Mouse (Mus musculus): Measurements from ENCODE around the gene Rhoa. TPM values are rescaled to one million over a fixed set of nuclear protein-coding genes. Genes with fewer than 3 reads are reported as not detected.
A peak's percentile ranks its signal among the peaks of the same experiment; 100 is the strongest.
"Not testable (repeated sequence)": the region's sequence is repeated elsewhere in the genome, so short reads cannot be mapped to it uniquely, and the experiment has no call there.

Rhoa gene
- total and polyA plus RNA-seq, 3 experiments: 136 to 426 (median 235) TPM

GRCm38 (mm10) chr9:108264191-108264921, 41.6 kb upstream of the Rhoa start:
- H3K27me3 ChIP-seq (ENCODE audit: insufficient read depth, low read length): peaks cover 17% of the 10 kb centered on the region
- TF ChIP-seq CTCF (IDR thresholded peaks at IDR 0.05; ENCODE audit: low read depth, low read length) (no peak), TAL1 (conservative IDR thresholded peaks at IDR 0.05; ENCODE audit: low read depth, low read length) (no peak), GATA2 (IDR thresholded peaks at IDR 0.05; ENCODE audit: borderline replicate concordance, low read depth, low read length) (no peak), POLR2AphosphoS5 (IDR thresholded peaks at IDR 0.05; ENCODE audit: insufficient replicate concordance, low read depth, low read length) (no peak), GATA1 (IDR thresholded peaks at IDR 0.05; ENCODE audit: borderline replicate concordance, low read length) (no peak)
- DNase-seq (ENCODE audit: low spot score) (no peak), ATAC-seq (ENCODE audit: extremely low read depth, insufficient number of reproducible peaks, low FRiP score, poor library complexity, severe bottlenecking) (no peak)
- peaks cover 9% of the 10 kb centered on the region for H3K36me3 ChIP-seq (replicated peaks)
- peak overlapping the region; percentile 94 for H3K4me3 ChIP-seq (ENCODE audit: low read depth, low read length)
- no peaks in the 10 kb centered on the region for H3K9me3 ChIP-seq (replicated peaks)
- H3K4me1 ChIP-seq (ENCODE audit: insufficient read depth, low read depth, low read length): peaks cover 37% of the 10 kb centered on the region

- peak; percentile 19 for DNase-seq (ENCODE audit: low spot score)
- TF ChIP-seq GATA2 (IDR thresholded peaks at IDR 0.05; ENCODE audit: borderline replicate concordance, low read depth, low read length): no peak
- no peak for TF ChIP-seq TAL1 (conservative IDR thresholded peaks at IDR 0.05; ENCODE audit: low read depth, low read length)
- no peak for TF ChIP-seq POLR2AphosphoS5 (IDR thresholded peaks at IDR 0.05; ENCODE audit: insufficient replicate concordance, low read depth, low read length)
- TF ChIP-seq GATA1 (IDR thresholded peaks at IDR 0.05; ENCODE audit: borderline replicate concordance, low read length): no peak
- TF ChIP-seq CTCF (IDR thresholded peaks at IDR 0.05; ENCODE audit: low read depth, low read length): no peak
- H3K9me3 ChIP-seq (replicated peaks): no peaks in the 10 kb centered on the region
- H3K27me3 ChIP-seq (ENCODE audit: insufficient read depth, low read length): peaks cover 24% of the 10 kb centered on the region
- H3K4me3 ChIP-seq (ENCODE audit: low read depth, low read length): no peak overlapping the region
- peaks cover 37% of the 10 kb centered on the region for H3K4me1 ChIP-seq (ENCODE audit: insufficient read depth, low read depth, low read length)
- no peak for ATAC-seq (ENCODE audit: extremely low read depth, insufficient number of reproducible peaks, low FRiP score, poor library complexity, severe bottlenecking)
- H3K36me3 ChIP-seq (replicated peaks): no peaks in the 10 kb centered on the region
Observed at GRCm38 (mm10) chr9:108266261-108266935, 39.5 kb upstream of the Rhoa start.

GRCm38 (mm10) chr9:108267691-108268090, 38.2 kb upstream of the Rhoa start:
- Histone ChIP-seq H3K9me3 (replicated peaks) (no peaks in the 10 kb centered on the region), H3K4me3 (ENCODE audit: low read depth, low read length) (no peak overlapping the region), H3K27me3 (ENCODE audit: insufficient read depth, low read length) (peaks cover 35% of the 10 kb centered on the region), H3K36me3 (replicated peaks) (no peaks in the 10 kb centered on the region), H3K4me1 (ENCODE audit: insufficient read depth, low read depth, low read length) (peaks cover 29% of the 10 kb centered on the region)
- DNase-seq (ENCODE audit: low spot score): no peak
- no peak for TF ChIP-seq TAL1 (conservative IDR thresholded peaks at IDR 0.05; ENCODE audit: low read depth, low read length)
- no peak for TF ChIP-seq CTCF (IDR thresholded peaks at IDR 0.05; ENCODE audit: low read depth, low read length)
- TF ChIP-seq GATA1 (IDR thresholded peaks at IDR 0.05; ENCODE audit: borderline replicate concordance, low read length): no peak
- TF ChIP-seq POLR2AphosphoS5 (IDR thresholded peaks at IDR 0.05; ENCODE audit: insufficient replicate concordance, low read depth, low read length): no peak
- TF ChIP-seq GATA2 (IDR thresholded peaks at IDR 0.05; ENCODE audit: borderline replicate concordance, low read depth, low read length): no peak
- no peak for ATAC-seq (ENCODE audit: extremely low read depth, insufficient number of reproducible peaks, low FRiP score, poor library complexity, severe bottlenecking)

- H3K36me3 ChIP-seq (replicated peaks); H3K4me3 ChIP-seq (ENCODE audit: low read depth, low read length); H3K9me3 ChIP-seq (replicated peaks); DNase-seq (ENCODE audit: low spot score); ATAC-seq (ENCODE audit: extremely low read depth, insufficient number of reproducible peaks, low FRiP score, poor library complexity, severe bottlenecking): not testable (repeated sequence)
- Histone ChIP-seq H3K4me1 (ENCODE audit: insufficient read depth, low read depth, low read length) (peaks cover 23% of the 10 kb centered on the region), H3K27me3 (ENCODE audit: insufficient read depth, low read length) (peaks cover 44% of the 10 kb centered on the region)
Observed at GRCm38 (mm10) chr9:108268701-108269100, 37.2 kb upstream of the Rhoa start.

DNA sequence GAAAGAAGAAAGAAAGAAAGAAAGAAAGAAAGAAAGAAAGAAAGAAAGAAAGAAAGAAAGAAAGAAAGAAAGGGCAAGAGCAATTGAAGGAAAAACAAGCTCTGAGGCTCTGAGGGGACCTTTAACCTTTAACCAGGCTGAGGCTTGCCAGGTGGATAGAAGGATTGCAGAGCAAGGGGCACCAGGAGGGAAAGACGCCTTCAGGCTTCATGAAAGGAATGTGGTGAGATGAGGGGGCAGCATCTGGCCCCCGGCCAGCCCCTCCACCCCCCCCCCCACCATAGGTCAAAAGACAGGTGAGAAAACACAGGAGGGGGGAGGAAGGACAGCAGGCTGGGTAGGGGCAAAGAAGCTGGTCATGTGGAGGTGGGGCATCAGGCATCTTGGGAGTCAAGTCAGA, 34.0 kb upstream of the Rhoa start:
- Histone ChIP-seq H3K4me1 (ENCODE audit: insufficient read depth, low read depth, low read length) (peaks cover 5% of the 10 kb centered on the region), H3K36me3 (replicated peaks) (no peaks in the 10 kb centered on the region), H3K4me3 (ENCODE audit: low read depth, low read length) (no peak overlapping the region), H3K27me3 (ENCODE audit: insufficient read depth, low read length) (peaks cover 59% of the 10 kb centered on the region), H3K9me3 (replicated peaks) (no peaks in the 10 kb centered on the region)
- DNase-seq (ENCODE audit: low spot score): no peak
- TF ChIP-seq GATA2 (IDR thresholded peaks at IDR 0.05; ENCODE audit: borderline replicate concordance, low read depth, low read length): no peak
- ATAC-seq (ENCODE audit: extremely low read depth, insufficient number of reproducible peaks, low FRiP score, poor library complexity, severe bottlenecking): no peak

GRCm38 (mm10) chr9:108272691-108273090, 33.2 kb upstream of the Rhoa start:
- Histone ChIP-seq H3K9me3 (replicated peaks) (no peaks in the 10 kb centered on the region), H3K27me3 (ENCODE audit: insufficient read depth, low read length) (peaks cover 59% of the 10 kb centered on the region), H3K4me3 (ENCODE audit: low read depth, low read length) (no peak overlapping the region), H3K36me3 (replicated peaks) (no peaks in the 10 kb centered on the region), H3K4me1 (ENCODE audit: insufficient read depth, low read depth, low read length) (peaks cover 5% of the 10 kb centered on the region)
- no peak for DNase-seq (ENCODE audit: low spot score)
- TF ChIP-seq CTCF (IDR thresholded peaks at IDR 0.05; ENCODE audit: low read depth, low read length) (no peak), GATA1 (IDR thresholded peaks at IDR 0.05; ENCODE audit: borderline replicate concordance, low read length) (no peak), POLR2AphosphoS5 (IDR thresholded peaks at IDR 0.05; ENCODE audit: insufficient replicate concordance, low read depth, low read length) (no peak), GATA2 (IDR thresholded peaks at IDR 0.05; ENCODE audit: borderline replicate concordance, low read depth, low read length) (no peak), TAL1 (conservative IDR thresholded peaks at IDR 0.05; ENCODE audit: low read depth, low read length) (no peak)
- ATAC-seq (ENCODE audit: extremely low read depth, insufficient number of reproducible peaks, low FRiP score, poor library complexity, severe bottlenecking): no peak
